In genomic region chr4:102734022-102734657, GRCm38 (mm10) we compare ENCODE assay signal across 25 mouse cellular contexts. TPM values are rescaled to one million over a fixed set of nuclear protein-coding genes. Genes with fewer than 3 reads are reported as not detected.
DNase-seq lines count a peak whose midpoint lies in the region; ATAC-seq lines count a peak whose summit lies in the region.
"Had no signal": no experiment of that assay in that cellular context is flagged by ENCODE, and none has a peak within 500 bp of the region (broad histone marks: within the 10 kb centered on the region; RNA-seq: fewer than 3 reads in every experiment).

No protein-coding gene starts in this region.

- WGBS in midbrain, embryonic 14.5 days: 32% methylated on average over 9 of the region's 9 CpGs
- 57% methylated on average over 9 of the region's 9 CpGs for WGBS in hindbrain, embryonic 12.5 days

- no peaks in the 10 kb centered on the region for H3K9me3 ChIP-seq in midbrain, embryonic 14.5 days (ENCODE audit: control insufficient read depth, low read length)
- H3K9me3 ChIP-seq in hindbrain, embryonic 12.5 days (replicated peaks): no peaks in the 10 kb centered on the region
- H3K9me3 ChIP-seq: embryonic facial prominence, embryonic 13.5 days; forebrain, embryonic 13.5 days; heart, embryonic 10.5 days; hindbrain, embryonic 15.5 days; intestine, embryonic 15.5 days; limb, embryonic 15.5 days had no signal

- DNase-seq in adrenal gland, adult 8-10 months: peak; percentile 23
- DNase-seq in adrenal gland, adult 18-20 months (ENCODE audit: low spot score in 2 of 2): no peak
- peak; percentile 15 to 22 for DNase-seq in adrenal gland, postnatal 36 days
- peak; percentile 31 for DNase-seq in midbrain, embryonic 14.5 days
- DNase-seq in retina, postnatal 1 day: peak; percentile 46
- no peak for DNase-seq in gastrocnemius, adult 18-20 months (ENCODE audit: low spot score)
- DNase-seq: cerebellum, adult 11 months; cerebellum, adult 9-11 months; gastrocnemius, postnatal 10 days; heart, postnatal 4 days; kidney, adult 8-10 months; kidney, postnatal 10 days; left cerebral cortex, postnatal 4 days; lung, postnatal 4 days; right cerebral cortex, adult 18-20 months; thymus, adult 2 months; thymus, postnatal 4 days had no signal

- no peaks in the 10 kb centered on the region for H3K27me3 ChIP-seq in midbrain, embryonic 14.5 days (ENCODE audit: control insufficient read depth, insufficient read depth, low read length)
- H3K27me3 ChIP-seq in hindbrain, embryonic 12.5 days: no peaks in the 10 kb centered on the region
- H3K27me3 ChIP-seq: embryonic facial prominence, embryonic 13.5 days; forebrain, embryonic 13.5 days; hindbrain, embryonic 15.5 days; intestine, embryonic 15.5 days; limb, embryonic 15.5 days had no signal

- no peak overlapping the region for H3K4me2 ChIP-seq in midbrain, embryonic 14.5 days (ENCODE audit: low read length)
- no peak overlapping the region for H3K4me2 ChIP-seq in hindbrain, embryonic 12.5 days (replicated peaks)
- H3K4me2 ChIP-seq: embryonic facial prominence, embryonic 13.5 days; forebrain, embryonic 13.5 days; hindbrain, embryonic 15.5 days; intestine, embryonic 15.5 days; limb, embryonic 15.5 days had no signal

- H3K4me1 ChIP-seq in midbrain, embryonic 14.5 days (ENCODE audit: control insufficient read depth, insufficient read depth, low read length): no peaks in the 10 kb centered on the region
- no peaks in the 10 kb centered on the region for H3K4me1 ChIP-seq in hindbrain, embryonic 12.5 days
- H3K4me1 ChIP-seq: embryonic facial prominence, embryonic 13.5 days; forebrain, embryonic 13.5 days; hindbrain, embryonic 15.5 days; intestine, embryonic 15.5 days; limb, embryonic 15.5 days had no signal

- H3K9ac ChIP-seq in midbrain, embryonic 14.5 days (replicated peaks; ENCODE audit: low read length): no peak overlapping the region
- no peak overlapping the region for H3K9ac ChIP-seq in hindbrain, embryonic 12.5 days
- H3K9ac ChIP-seq: embryonic facial prominence, embryonic 13.5 days; forebrain, embryonic 13.5 days; hindbrain, embryonic 15.5 days; intestine, embryonic 15.5 days; limb, embryonic 15.5 days had no signal

- H3K4me3 ChIP-seq in midbrain, embryonic 14.5 days (replicated peaks; ENCODE audit: low read depth, low read length): no peak overlapping the region
- H3K4me3 ChIP-seq in hindbrain, embryonic 12.5 days: no peak overlapping the region
- H3K4me3 ChIP-seq: embryonic facial prominence, embryonic 13.5 days; erythroblast, embryonic 14.5 days; forebrain, embryonic 13.5 days; heart, embryonic 10.5 days; hindbrain, embryonic 15.5 days; intestine, embryonic 15.5 days; limb, embryonic 15.5 days had no signal

- no peaks in the 10 kb centered on the region for H3K36me3 ChIP-seq in midbrain, embryonic 14.5 days (ENCODE audit: control insufficient read depth, insufficient read depth, low read length)
- no peaks in the 10 kb centered on the region for H3K36me3 ChIP-seq in hindbrain, embryonic 12.5 days
- H3K36me3 ChIP-seq: embryonic facial prominence, embryonic 13.5 days; heart, embryonic 10.5 days; hindbrain, embryonic 15.5 days; intestine, embryonic 15.5 days; limb, embryonic 15.5 days had no signal

- no peak overlapping the region for H3K27ac ChIP-seq in midbrain, embryonic 14.5 days (replicated peaks; ENCODE audit: low read depth, low read length)
- no peak overlapping the region for H3K27ac ChIP-seq in hindbrain, embryonic 12.5 days
- H3K27ac ChIP-seq: embryonic facial prominence, embryonic 13.5 days; forebrain, embryonic 13.5 days; heart, embryonic 10.5 days; hindbrain, embryonic 15.5 days; intestine, embryonic 15.5 days; limb, embryonic 15.5 days had no signal

- no peak for ATAC-seq in midbrain, embryonic 14.5 days (ENCODE audit: low FRiP score, low TSS enrichment)
- no peak for ATAC-seq in hindbrain, embryonic 12.5 days (ENCODE audit: low FRiP score)
- ATAC-seq: forebrain, embryonic 13.5 days; intestine, embryonic 15.5 days had no signal

RNA-seq across cellular contexts. Expression of gene Sgip1, which starts 7.0 kb away (rescaled TPM):
- total RNA-seq in adrenal gland, adult 8-10 months (2022): 10 to 100 TPM in 2 of 4 experiments, 1 to 10 TPM in 2; 6.6 to 15.5 (median 10.4) TPM
- 1 to 10 TPM; 5.9 to 7.2 TPM for total RNA-seq in adrenal gland, adult 18-20 months (2021)
- total RNA-seq in adrenal gland, postnatal 36 days (2021): 1 to 10 TPM; 4.9 to 8.5 TPM
- polyA plus RNA-seq in midbrain, embryonic 14.5 days (2014; fragmentation: Nextera tagmentation; extraction: Ambion mirVana): 67.0 and 70.8 TPM in 2 replicates
- polyA plus RNA-seq in hindbrain, embryonic 12.5 days (2016; fragmentation: Nextera tagmentation; extraction: Ambion mirVana): 42.4 and 46.3 TPM in 2 replicates
- total RNA-seq in gastrocnemius, adult 18-20 months (2021): 1 to 10 TPM; 1.1 to 1.9 TPM
- polyA plus RNA-seq: erythroblast, embryonic 14.5 days had no signal

Comparison
In these comparisons a context has a peak if more than half of its experiments do, and no peak if none do; other contexts are left out.
1. DNase-seq: peak in adrenal gland, adult 8-10 months (single experiment), adrenal gland, postnatal 36 days (2 of 2), midbrain, embryonic 14.5 days (single experiment) and retina, postnatal 1 day (single experiment); none in adrenal gland, adult 18-20 months (0 of 2) and gastrocnemius, adult 18-20 months (single experiment).